Mouse (Mus musculus) CH12.LX (cell line): Measurements from ENCODE around the gene Metap2. TPM values are rescaled to one million over a fixed set of nuclear protein-coding genes. Genes with fewer than 3 reads are reported as not detected.

ENCODE experiments used
- DNase-seq: peaks from one replicate; pipeline ENCODE4 v3.0.0-alpha.2; 2013; ENCODE audit errors: extremely low read depth
- H3K27ac ChIP-seq: 2 replicates; pipeline ENCODE4 v1.5.1; 2012; ENCODE audit warnings: low read depth, mild to moderate bottlenecking, control low read depth, moderate library complexity; ENCODE audit not compliant: insufficient read depth
- H3K27me3 ChIP-seq: replicated peaks from 2 replicates; pipeline ENCODE3; 2012; ENCODE audit warnings: inconsistent platforms
- H3K36me3 ChIP-seq, 2 experiments: replicated peaks in 1 of 2; 2 replicates each; pipeline versions ENCODE3 to v1.6.1; 2012; ENCODE audit warnings: inconsistent platforms in 1 of 2, low read length in 1 of 2, mild to moderate bottlenecking in 1 of 2, mixed read lengths in 1 of 2, moderate library complexity in 1 of 2; ENCODE audit not compliant: control insufficient read depth in 1 of 2, insufficient read depth in 1 of 2
- H3K4me1 ChIP-seq, 2 experiments: 2 replicates each; pipeline ENCODE4 v1.6.1; 2012; ENCODE audit warnings: inconsistent platforms in 1 of 2, moderate library complexity in 1 of 2; ENCODE audit not compliant: insufficient read depth in 2 of 2, control insufficient read depth in 1 of 2
- H3K4me2 ChIP-seq: 2 replicates; pipeline ENCODE4 v1.6.1; 2012; ENCODE audit warnings: low read depth, mild to moderate bottlenecking, control low read depth; ENCODE audit not compliant: poor library complexity, insufficient read depth, severe bottlenecking
- H3K4me3 ChIP-seq, 3 experiments: fragments of 150-350 bp in 1 of 3; sonication (generic) in 1 of 3; replicated peaks in 1 of 3; 2 replicates each; pipeline versions ENCODE3 to v1.5.1; 2011 to 2012; ENCODE audit warnings: low read depth in 2 of 3, low read length in 2 of 3, mild to moderate bottlenecking in 2 of 3, moderate library complexity in 2 of 3, control low read depth in 1 of 3, improper control_type of control experiment in 1 of 3, inconsistent platforms in 1 of 3, mixed read lengths in 1 of 3; ENCODE audit not compliant: poor library complexity in 1 of 3
- H3K79me2 ChIP-seq: replicated peaks from 2 replicates; pipeline ENCODE4 v1.6.1; 2012; ENCODE audit warnings: mild to moderate bottlenecking, moderate library complexity; ENCODE audit not compliant: control insufficient read depth, poor library complexity, insufficient read depth, severe bottlenecking; ENCODE audit errors: extremely low read depth
- H3K9ac ChIP-seq: 2 replicates; pipeline ENCODE4 v1.6.1; 2012; ENCODE audit warnings: low read depth, mild to moderate bottlenecking, control low read depth, moderate library complexity; ENCODE audit not compliant: insufficient read depth
- H3K9me3 ChIP-seq: replicated peaks from 2 replicates; pipeline ENCODE3; 2012; ENCODE audit warnings: low read length, inconsistent platforms, mixed read lengths
- BHLHE40 ChIP-seq: IDR thresholded peaks from 2 replicates; pipeline ENCODE4 v1.6.1; 2011; ENCODE audit warnings: mild to moderate bottlenecking, low read depth, low read length, improper control_type of control experiment
- CHD1 ChIP-seq: IDR thresholded peaks from 2 replicates; pipeline ENCODE4 v1.6.1; 2012; ENCODE audit warnings: low read depth, low read length, improper control_type of control experiment, inconsistent platforms
- CHD2 ChIP-seq: IDR thresholded peaks from 2 replicates; pipeline ENCODE4 v1.6.1; 2011; ENCODE audit warnings: low read length, improper control_type of control experiment
- CTCF ChIP-seq, 2 experiments: IDR thresholded peaks in 1 of 2; conservative IDR thresholded peaks in 1 of 2; 2 replicates each; pipeline ENCODE4 v1.5.1; 2011 to 2012; ENCODE audit warnings: low read depth in 2 of 2, low read length in 2 of 2, improper control_type of control experiment in 1 of 2, inconsistent platforms in 1 of 2, mild to moderate bottlenecking in 1 of 2, moderate library complexity in 1 of 2
- E2F4 ChIP-seq: IDR thresholded peaks from 2 replicates; pipeline ENCODE4 v1.6.1; 2011; ENCODE audit warnings: low read depth, low read length, improper control_type of control experiment; ENCODE audit not compliant: insufficient replicate concordance
- ELF1 ChIP-seq: IDR thresholded peaks from 2 replicates; pipeline ENCODE4 v1.6.1; 2014; ENCODE audit warnings: low read depth, mild to moderate bottlenecking, inconsistent platforms, low read length, improper control_type of control experiment
- ETS1 ChIP-seq: conservative IDR thresholded peaks from 2 replicates; pipeline ENCODE4 v1.6.1; 2012; ENCODE audit warnings: low read depth, mild to moderate bottlenecking, inconsistent platforms, low read length, improper control_type of control experiment, moderate library complexity
- HCFC1 ChIP-seq: IDR thresholded peaks from 2 replicates; pipeline ENCODE4 v1.6.1; 2012; ENCODE audit warnings: low read depth, mild to moderate bottlenecking, inconsistent platforms, low read length, improper control_type of control experiment
- IRF4 ChIP-seq: IDR thresholded peaks from 2 replicates; pipeline ENCODE4 v1.6.1; 2014; ENCODE audit warnings: low read depth, mild to moderate bottlenecking, inconsistent platforms, low read length, improper control_type of control experiment
- JUN ChIP-seq: IDR thresholded peaks from 2 replicates; pipeline ENCODE4 v1.6.1; 2011; ENCODE audit warnings: low read depth, mild to moderate bottlenecking, low read length, improper control_type of control experiment, moderate library complexity; ENCODE audit not compliant: insufficient read depth
- JUND ChIP-seq: conservative IDR thresholded peaks from 2 replicates; pipeline ENCODE4 v1.6.1; 2011; ENCODE audit warnings: low read depth, low read length, improper control_type of control experiment
- MAX ChIP-seq: IDR thresholded peaks from 2 replicates; pipeline ENCODE4 v1.6.1; 2011; ENCODE audit warnings: low read length, improper control_type of control experiment
- MXI1 ChIP-seq: IDR thresholded peaks from 2 replicates; pipeline ENCODE4 v1.6.1; 2011; ENCODE audit warnings: mild to moderate bottlenecking, low read depth, low read length, improper control_type of control experiment
- NELFE ChIP-seq: IDR thresholded peaks from 2 replicates; pipeline ENCODE4 v1.6.1; 2011; ENCODE audit warnings: low read depth, low read length, improper control_type of control experiment
- NRF1 ChIP-seq: IDR thresholded peaks from 2 replicates; pipeline ENCODE4 v1.6.1; 2014; ENCODE audit warnings: low read depth, mild to moderate bottlenecking, inconsistent platforms, low read length, improper control_type of control experiment, moderate library complexity
- PAX5 ChIP-seq: IDR thresholded peaks from 2 replicates; pipeline ENCODE4 v1.6.1; 2012; ENCODE audit warnings: low read length, inconsistent platforms, mixed read lengths
- RAD21 ChIP-seq: IDR thresholded peaks from 2 replicates; pipeline ENCODE4 v1.6.1; 2011; ENCODE audit warnings: low read depth, mild to moderate bottlenecking, low read length, improper control_type of control experiment, moderate library complexity
- SMC3 ChIP-seq: IDR thresholded peaks from 2 replicates; pipeline ENCODE4 v1.6.1; 2011; ENCODE audit warnings: low read depth, low read length, improper control_type of control experiment
- TBP ChIP-seq: conservative IDR thresholded peaks from 2 replicates; pipeline ENCODE4 v1.6.1; 2011; ENCODE audit warnings: low read depth, low read length, improper control_type of control experiment
- TCF12 ChIP-seq: IDR thresholded peaks from 2 replicates; pipeline ENCODE4 v1.6.1; 2014; ENCODE audit warnings: low read depth, mild to moderate bottlenecking, inconsistent platforms, low read length, improper control_type of control experiment
- UBTF ChIP-seq: IDR thresholded peaks from 2 replicates; pipeline ENCODE4 v1.6.1; 2012; ENCODE audit warnings: low read depth, mild to moderate bottlenecking, inconsistent platforms, low read length, improper control_type of control experiment, moderate library complexity
- USF1 ChIP-seq: IDR thresholded peaks from 2 replicates; pipeline ENCODE4 v1.6.1; 2014; ENCODE audit warnings: low read depth, mild to moderate bottlenecking, inconsistent platforms, low read length, improper control_type of control experiment
- USF2 ChIP-seq: conservative IDR thresholded peaks from 2 replicates; pipeline ENCODE4 v1.6.1; 2011; ENCODE audit warnings: low read depth, low read length, improper control_type of control experiment
- ZMIZ1 ChIP-seq: IDR thresholded peaks from 2 replicates; pipeline ENCODE4 v1.6.1; 2012; ENCODE audit warnings: low read depth, mild to moderate bottlenecking, inconsistent platforms, low read length, improper control_type of control experiment
- ZNF384 ChIP-seq: IDR thresholded peaks from 2 replicates; pipeline ENCODE4 v1.6.1; 2012; ENCODE audit warnings: low read depth, low read length, improper control_type of control experiment, inconsistent platforms
- dilution Hi-C: fragments of 300-500 bp; cut with MboI; formaldehyde crosslinking; loops from 2 replicates; pipeline ENCODE4 v1.14.3; 2020; ENCODE audit warnings: low sequenced_read_pairs; ENCODE audit not compliant: extremely low pct_unique_long_range_greater_than_20kb, extremely low pct_ligation_motif_present
- in situ Hi-C: fragments of 300-500 bp; cut with MboI; formaldehyde crosslinking; loops from 3 replicates; pipeline ENCODE4 v1.14.3; 2019; ENCODE audit warnings: low sequenced_read_pairs, low pct_ligation_motif_present, low pct_unique_long_range_greater_than_20kb, mixed read lengths
- polyA plus RNA-seq: library from polyadenylated mRNA; unstranded; fragments of >175 nt; gene quantifications from 2 replicates; pipeline ENCODE4 v1.2.1, GENCODE M21; 2012; ENCODE audit warnings: low read depth; ENCODE audit not compliant: insufficient read length
- total RNA-seq, 2 experiments: library from RNA; depleted of rRNA; stranded (reverse); fragments of 300-350 nt in 1 of 2; fragments of >200 nt in 1 of 2; gene quantifications; 2 replicates each; pipeline ENCODE4 v1.2.3; 2012 to 2014

Metap2 gene
- total and polyA plus RNA-seq, 3 experiments, result 183 to 710 (median 211) TPM

DNA sequence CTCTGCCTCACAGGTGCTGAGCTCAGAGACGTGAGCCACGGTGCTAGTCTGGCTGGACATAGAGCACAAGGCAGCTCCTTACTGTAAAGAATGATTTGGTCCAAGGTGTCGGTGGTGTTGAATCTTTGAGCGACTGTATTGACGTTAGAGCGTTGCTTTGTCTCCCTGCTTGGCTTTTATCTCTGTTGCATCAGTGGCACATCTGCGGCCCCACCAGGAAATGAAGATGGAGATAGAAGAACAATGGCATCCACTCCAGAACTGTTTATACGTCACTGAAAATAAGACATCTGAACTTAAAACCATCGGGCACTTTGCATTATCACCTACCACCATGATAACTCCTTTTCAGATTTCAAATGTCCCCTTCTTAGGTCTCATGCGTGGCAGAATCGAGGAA is 3.0 kb upstream of the Metap2 start:
- in situ Hi-C loops (no loop called here), dilution Hi-C loops (no loop called here)
- H3K9ac ChIP-seq, result no peak overlapping the region
- no peak overlapping the region for H3K4me3 ChIP-seq
- no peak overlapping the region for H3K27ac ChIP-seq
- H3K36me3 ChIP-seq, result no peaks in the 10 kb centered on the region
- H3K27me3 ChIP-seq, result peaks cover 2% of the 10 kb centered on the region
- TF ChIP-seq ETS1 (no peak), ELF1 (no peak), USF1 (no peak), IRF4 (no peak), MXI1 (no peak), TBP (no peak), E2F4 (no peak), CHD1 (no peak), USF2 (no peak), JUND (no peak)
- no peak for DNase-seq
- peaks cover 2% of the 10 kb centered on the region for H3K9me3 ChIP-seq
- no peaks in the 10 kb centered on the region for H3K79me2 ChIP-seq
- H3K4me2 ChIP-seq, result no peak overlapping the region
- no peaks in the 10 kb centered on the region for H3K4me1 ChIP-seq

DNA sequence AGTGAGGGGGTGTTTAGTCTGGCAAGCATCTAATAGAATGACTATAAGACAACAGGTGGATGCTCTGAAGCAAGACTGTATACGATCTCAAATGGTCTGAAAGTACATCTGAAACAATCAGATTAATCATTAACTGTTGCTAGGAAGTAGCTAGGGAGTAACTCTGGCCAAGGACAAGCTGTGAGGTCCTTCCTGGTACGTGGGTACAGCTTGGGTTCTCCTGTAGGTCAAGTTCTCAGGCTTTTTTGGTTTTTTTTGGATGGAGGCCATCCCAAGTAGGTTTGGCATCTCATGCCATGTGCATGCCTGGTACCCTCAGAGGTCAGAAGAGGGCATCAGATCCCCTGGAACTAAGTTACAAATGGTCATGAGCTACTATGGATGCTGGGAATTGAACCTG is 2.4 kb upstream of the Metap2 start:
- Histone ChIP-seq H3K36me3 (no peaks in the 10 kb centered on the region), H3K9me3 (peaks cover 2% of the 10 kb centered on the region), H3K4me3 (no peak overlapping the region), H3K79me2 (no peaks in the 10 kb centered on the region), H3K4me2 (no peak overlapping the region), H3K4me1 (no peaks in the 10 kb centered on the region), H3K27me3 (peaks cover 2% of the 10 kb centered on the region), H3K27ac (no peak overlapping the region), H3K9ac (no peak overlapping the region)
- dilution Hi-C loops (no loop called here), in situ Hi-C loops (no loop called here)
- DNase-seq, result no peak
- TF ChIP-seq ZMIZ1 (no peak), IRF4 (no peak)

DNA sequence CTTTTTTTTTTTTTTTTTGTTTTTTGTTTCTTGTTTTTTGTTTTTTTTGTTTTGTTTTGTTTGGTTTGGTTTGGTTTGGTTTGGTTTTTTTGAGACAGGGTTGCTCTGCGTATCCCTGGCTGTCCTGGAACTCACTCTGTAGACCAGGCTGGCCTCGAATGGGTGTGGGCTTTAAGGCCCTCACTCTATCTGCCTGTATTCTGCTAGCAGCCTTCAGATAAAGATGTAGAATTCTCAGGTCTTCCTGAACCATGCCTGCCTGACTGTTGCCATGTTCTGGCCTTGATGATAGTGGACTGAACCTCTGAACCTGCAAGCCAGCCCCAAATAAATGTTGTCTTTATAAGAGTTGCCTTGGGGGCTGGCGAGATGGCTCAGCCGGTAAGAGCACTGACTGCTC is 4.3 kb downstream of the Metap2 start:
- DNase-seq, result no peak
- H3K36me3 ChIP-seq, result no peaks in the 10 kb centered on the region
- H3K4me2 ChIP-seq, result no peak overlapping the region
- H3K27me3 ChIP-seq, result no peaks in the 10 kb centered on the region
- dilution Hi-C loops, result no loop called here
- no peak overlapping the region for H3K4me3 ChIP-seq
- peaks cover 21% of the 10 kb centered on the region for H3K79me2 ChIP-seq
- peaks cover 0 to 11% of the 10 kb centered on the region in 2 experiments; a peak in 2 of 4 replicates for H3K4me1 ChIP-seq
- in situ Hi-C loops, result no loop called here
- no peak overlapping the region for H3K27ac ChIP-seq
- TF ChIP-seq PAX5 (no peak), NRF1 (no peak), UBTF (no peak), HCFC1 (no peak), ZNF384 (no peak), NELFE (no peak), ZMIZ1 (no peak), TCF12 (no peak), RAD21 (no peak), USF2 (no peak), MAX (no peak), CHD2 (no peak), JUN (no peak), TBP (no peak), CTCF (conservative IDR thresholded peaks at IDR 0.05 in 1 of 2, IDR thresholded peaks at IDR 0.05 in 1 of 2; ENCODE audit: low read depth in 2 of 2, low read length in 2 of 2) (no peak), ETS1 (no peak), BHLHE40 (no peak), SMC3 (no peak), ELF1 (no peak), USF1 (no peak)
- no peak overlapping the region for H3K9ac ChIP-seq
- no peaks in the 10 kb centered on the region for H3K9me3 ChIP-seq
